Mouse (Mus musculus) forelimb bud, embryonic 11.5 days (tissue): Measurements from ENCODE around the gene Stpg1.

ENCODE experiments used
- DNase-seq: peaks from one replicate; pipeline ENCODE4 v3.0.0-alpha.2; 2012; ENCODE audit warnings: low read depth, low spot score

Gene Stpg1

GRCm38 (mm10) chr4:135513865-135514264 lies 19.3 kb downstream of the Stpg1 start:
- DNase-seq, result no peak

- DNase-seq, result no peak
Measured at GRCm38 (mm10) chr4:135514925-135515324, 20.3 kb downstream of the Stpg1 start.

DNA sequence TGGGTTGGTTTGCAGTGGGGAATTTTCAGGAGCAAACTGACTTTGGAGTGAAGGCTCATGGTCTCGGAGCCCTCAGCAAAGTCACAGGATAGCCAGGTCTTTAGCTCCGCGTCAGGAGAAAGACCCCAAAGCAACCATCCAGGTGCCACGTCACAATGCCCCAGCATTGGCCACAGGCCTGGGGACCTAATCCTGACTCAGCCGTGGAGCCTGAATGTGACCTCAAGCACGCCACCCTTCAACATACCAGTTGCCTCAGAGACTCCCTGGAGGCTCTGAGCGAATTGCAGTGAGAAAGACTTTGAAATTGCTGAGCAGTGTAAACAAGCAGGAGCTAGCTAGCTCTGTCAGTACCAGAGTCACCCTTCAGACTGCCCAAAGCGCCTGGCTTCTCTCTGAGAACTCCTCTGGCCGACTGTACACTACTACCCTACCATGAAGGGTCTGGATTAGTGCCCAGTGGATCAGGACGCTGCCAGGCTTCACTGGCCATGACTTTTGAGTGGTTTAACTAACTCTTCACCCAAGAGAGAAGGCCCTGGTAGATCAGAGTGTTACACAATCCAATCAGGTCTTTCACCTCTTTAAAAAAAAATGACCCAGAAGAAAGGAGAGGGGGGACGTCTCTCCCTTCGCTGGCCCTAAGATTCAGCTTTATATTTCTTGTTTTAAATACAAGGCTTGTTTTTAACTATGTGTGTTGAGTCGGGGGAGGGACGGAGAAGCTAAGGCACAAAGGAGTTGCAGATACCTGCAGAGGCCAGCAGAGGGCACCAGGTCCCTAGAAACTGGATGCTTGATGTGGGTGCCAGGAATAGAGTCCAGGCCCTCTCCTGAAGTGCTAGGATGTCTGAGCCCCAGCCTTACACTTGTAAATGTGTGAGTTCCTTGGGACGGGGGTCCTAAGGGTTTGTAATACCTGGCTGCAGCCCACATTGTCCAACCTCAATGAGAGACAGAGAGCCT lies 22.0 kb downstream of the Stpg1 start:
- DNase-seq, result peak; percentile 54

DNA sequence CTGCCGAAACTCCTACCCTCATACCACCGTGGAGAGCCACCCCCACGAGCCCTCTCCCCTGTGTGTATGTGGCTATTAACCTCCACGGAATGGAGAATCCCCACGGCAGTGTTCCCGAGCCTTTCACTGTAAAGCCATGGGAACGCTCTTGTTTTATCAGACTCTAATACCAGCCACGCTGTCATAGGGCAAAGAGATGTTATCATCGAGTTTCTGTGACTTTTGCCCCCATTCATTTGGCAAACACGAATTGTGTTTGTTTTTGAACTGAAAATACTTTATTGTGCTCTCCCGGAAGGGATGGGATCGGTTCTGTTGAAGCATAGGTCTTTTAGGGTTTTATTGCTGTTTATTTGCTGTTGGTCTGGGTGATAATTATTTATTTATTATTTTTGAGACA lies 23.5 kb downstream of the Stpg1 start:
- DNase-seq, result no peak

GRCm38 (mm10) chr4:135520421-135520820 lies 25.8 kb downstream of the Stpg1 start:
- DNase-seq, result no peak

DNA sequence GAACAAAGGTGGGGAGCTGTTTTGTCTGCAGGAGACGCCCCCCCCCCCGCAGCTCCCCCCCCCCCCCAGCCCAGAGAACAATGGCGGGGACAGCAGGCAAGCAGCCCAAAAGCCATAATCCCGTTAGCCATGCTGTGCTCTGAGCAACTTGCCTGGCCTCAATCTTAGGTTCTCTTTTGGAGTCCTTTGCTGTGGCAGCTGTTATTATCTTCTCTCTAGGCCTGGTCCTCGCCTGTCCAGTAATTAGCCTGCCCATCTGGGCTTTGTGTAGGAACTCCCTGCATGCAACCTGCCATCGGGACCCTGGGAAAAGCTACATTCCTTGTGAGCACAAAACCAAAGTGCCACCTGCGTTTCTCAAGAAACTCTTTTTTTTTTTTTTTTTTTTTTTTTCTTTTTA lies 29.3 kb downstream of the Stpg1 start:
- DNase-seq, result peak; percentile 36

DNA sequence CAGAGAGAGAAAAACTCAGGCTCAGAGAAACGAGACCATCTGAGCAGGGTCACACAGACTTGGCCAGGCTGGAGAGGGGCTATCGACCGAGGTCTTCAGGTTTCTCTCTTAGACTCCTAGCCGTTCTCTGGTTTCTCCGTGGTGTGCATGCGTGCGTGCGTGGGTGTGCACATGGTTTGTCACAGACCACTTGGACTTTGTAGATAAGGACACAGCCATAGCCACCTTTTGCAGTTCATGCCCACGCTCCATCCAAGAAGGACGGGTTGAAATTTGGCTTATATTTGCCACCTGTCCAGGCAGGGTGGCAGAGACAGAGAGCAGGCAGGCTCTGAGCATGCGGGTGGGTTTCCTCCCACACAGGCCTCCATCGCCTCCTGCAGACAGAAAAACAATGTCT lies 30.5 kb downstream of the Stpg1 start:
- no peak for DNase-seq

GRCm38 (mm10) chr4:135526039-135526710 lies 31.6 kb downstream of the Stpg1 start:
- no peak for DNase-seq

- no peak for DNase-seq
Measured at GRCm38 (mm10) chr4:135530270-135530669, 35.7 kb downstream of the Stpg1 start.

DNA sequence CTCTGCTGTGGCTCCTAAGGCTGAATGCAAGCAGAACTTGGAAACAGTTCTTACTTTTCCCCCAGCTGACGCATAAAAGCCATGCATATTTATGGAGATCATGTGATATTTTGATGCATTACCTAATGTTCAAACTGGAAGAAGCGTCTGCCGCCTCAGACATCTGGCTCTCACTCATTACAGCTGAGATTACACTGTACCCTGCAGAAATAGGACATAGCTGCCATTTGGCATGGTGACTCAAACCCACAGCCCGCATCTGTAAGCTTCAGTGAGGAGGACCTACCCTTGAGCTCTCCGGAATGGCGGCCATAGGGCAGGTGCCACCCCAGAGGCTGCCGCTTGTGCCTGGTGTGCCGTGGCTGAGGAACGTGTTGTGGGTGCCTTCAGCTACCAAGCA lies 36.6 kb downstream of the Stpg1 start:
- no peak for DNase-seq

- DNase-seq, result no peak
Measured at GRCm38 (mm10) chr4:135531771-135532613, 37.4 kb downstream of the Stpg1 start.

DNA sequence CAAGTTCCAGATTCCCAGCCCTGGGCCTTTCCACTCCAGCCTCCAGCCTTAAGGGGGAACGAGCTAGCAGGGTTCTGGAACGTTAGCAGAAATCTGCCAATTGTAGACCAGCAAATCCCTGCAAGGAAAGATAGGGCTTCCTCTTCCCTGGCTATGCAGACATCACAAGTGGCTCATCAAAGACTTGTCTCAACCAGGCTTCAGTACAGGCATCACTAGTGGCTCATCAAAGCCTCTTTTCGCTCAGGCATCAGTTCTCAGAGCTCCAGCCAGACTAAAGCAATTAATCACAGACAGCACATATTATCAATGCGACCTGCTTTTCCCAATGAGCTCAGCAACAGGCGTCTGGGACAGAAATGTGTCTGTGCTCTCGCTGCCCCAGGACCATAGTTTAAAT lies 38.4 kb downstream of the Stpg1 start:
- DNase-seq, result no peak

GRCm38 (mm10) chr4:135535021-135535420 lies 40.4 kb downstream of the Stpg1 start:
- DNase-seq, result no peak

DNA sequence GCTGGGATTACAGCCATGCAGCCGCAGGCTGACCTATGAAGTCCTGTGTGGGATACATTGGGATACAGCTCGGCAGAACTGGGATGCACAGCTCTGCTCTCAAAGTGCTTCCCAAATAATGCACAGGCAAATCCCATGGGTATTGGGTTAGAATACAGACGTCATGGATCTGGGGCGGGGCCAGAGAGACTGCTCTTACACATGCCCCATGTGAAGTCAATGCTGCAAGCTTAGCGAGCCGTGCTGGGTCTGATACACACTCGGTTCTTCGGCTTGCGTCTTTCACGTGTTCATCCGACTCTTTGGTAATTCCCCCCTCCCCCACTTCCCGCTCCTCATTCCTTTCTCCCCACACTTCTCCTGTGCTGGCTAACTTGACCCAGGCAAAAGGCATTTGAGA lies 44.5 kb downstream of the Stpg1 start:
- no peak for DNase-seq

DNA sequence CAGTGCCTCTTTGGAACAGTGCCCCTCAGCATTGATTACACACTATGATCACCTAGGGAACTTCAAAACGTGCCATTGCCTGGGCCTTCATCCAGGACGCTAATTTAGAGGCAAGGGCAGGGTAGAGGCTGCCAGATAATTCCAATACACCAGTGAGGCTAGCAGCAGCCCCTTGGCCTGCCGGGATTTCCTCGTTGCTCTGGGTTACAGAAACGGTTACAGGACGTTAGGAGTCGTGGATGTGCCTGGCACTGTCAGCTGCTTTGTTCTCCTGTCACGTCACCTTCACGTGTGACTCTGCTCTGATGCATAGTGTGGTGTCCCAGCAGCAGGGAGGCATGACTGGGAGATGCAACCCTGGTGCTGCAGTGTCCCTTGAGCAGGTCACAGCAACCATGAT lies 45.5 kb downstream of the Stpg1 start:
- no peak for DNase-seq

DNA sequence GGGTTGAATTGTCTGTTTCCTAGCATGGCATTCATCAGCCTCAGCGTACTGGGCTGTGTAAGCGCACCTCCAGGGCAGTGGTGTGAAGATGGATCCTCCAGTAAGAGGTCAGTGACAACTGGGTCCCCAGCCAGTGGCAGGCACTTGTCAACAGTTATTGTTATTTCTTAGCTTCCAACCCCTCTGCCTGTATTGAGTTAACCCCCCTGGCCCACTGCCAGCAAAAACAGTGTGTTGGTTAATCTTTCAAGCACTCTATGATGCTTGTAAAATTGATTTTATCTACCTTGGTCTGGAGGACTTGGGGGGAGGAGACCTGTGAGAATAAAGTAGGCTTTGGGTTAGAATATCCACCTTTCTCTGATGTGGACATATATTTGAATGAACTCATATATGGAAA lies 49.7 kb downstream of the Stpg1 start:
- no peak for DNase-seq

- DNase-seq, result no peak
Measured at GRCm38 (mm10) chr4:135545080-135545511, 50.5 kb downstream of the Stpg1 start.

- no peak for DNase-seq
Measured at GRCm38 (mm10) chr4:135546008-135546407, 51.4 kb downstream of the Stpg1 start.

GRCm38 (mm10) chr4:135546793-135547192 lies 52.2 kb downstream of the Stpg1 start:
- no peak for DNase-seq

GRCm38 (mm10) chr4:135547551-135547950 lies 53.0 kb downstream of the Stpg1 start:
- no peak for DNase-seq

- DNase-seq, result peak; percentile 51
Measured at GRCm38 (mm10) chr4:135548108-135548507, 53.5 kb downstream of the Stpg1 start.

DNA sequence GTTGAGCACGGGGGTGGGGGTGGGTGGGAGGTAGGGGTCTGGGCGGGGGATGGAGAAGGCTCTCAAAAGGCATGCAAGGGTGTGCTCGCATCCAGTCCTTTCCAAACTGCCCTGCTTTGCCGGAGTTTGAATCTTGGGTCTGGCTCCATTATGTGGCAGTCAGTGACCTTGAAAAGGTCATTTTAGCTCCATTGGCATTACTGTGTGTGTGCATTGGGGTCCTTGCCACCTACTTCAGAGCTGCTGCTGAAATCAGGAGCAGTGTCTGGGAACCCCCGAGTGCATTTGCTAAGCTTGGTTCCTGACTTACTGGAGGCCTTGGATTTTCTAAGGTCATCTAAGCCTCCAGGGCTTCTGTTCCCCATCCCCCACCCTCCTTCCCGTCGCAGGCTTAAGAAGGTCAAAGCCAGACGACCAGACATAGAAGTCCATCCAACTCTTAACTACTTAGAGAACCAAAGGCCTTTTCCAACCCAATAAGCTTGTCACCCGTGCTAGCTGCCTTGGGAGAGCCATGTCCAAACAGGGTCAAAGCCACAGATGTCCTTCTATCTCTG lies 54.0 kb downstream of the Stpg1 start:
- no peak for DNase-seq
